In genomic region chr12:84589825-84590761, GRCm38 (mm10) we compare ENCODE assay signal across 8 mouse cellular contexts. TPM values are rescaled to one million over a fixed set of nuclear protein-coding genes. Genes with fewer than 3 reads are reported as not detected.
DNase-seq lines count a peak whose midpoint lies in the region; ATAC-seq and TF ChIP-seq lines count a peak whose summit lies in the region.

No protein-coding gene starts in this region.

- H3K9me3 ChIP-seq in E14TG2a.4 (ENCODE audit: low read length), result no peaks in the 10 kb centered on the region
- H3K9me3 ChIP-seq in forebrain, embryonic 13.5 days (replicated peaks), result no peaks in the 10 kb centered on the region
- no peaks in the 10 kb centered on the region for H3K9me3 ChIP-seq in liver, postnatal 0 days (ENCODE audit: low read length)
- no peaks in the 10 kb centered on the region for H3K9me3 ChIP-seq in neural tube, embryonic 14.5 days (ENCODE audit: control insufficient read depth, low read length)

- peak; percentile 86 for ATAC-seq in forebrain, embryonic 13.5 days
- peak; percentile 53; the same call in 1 of the 2 replicates for ATAC-seq in liver, postnatal 0 days
- ATAC-seq in neural tube, embryonic 14.5 days (ENCODE audit: low read depth), result peak; percentile 83

- TF ChIP-seq EP300 in liver, postnatal 0 days (IDR thresholded peaks at IDR 0.05; ENCODE audit: low read depth), result no peak

- peak; percentile 84 for DNase-seq in c-Kit-positive CD71-positive TER-119-positive erythroid progenitor cells, embryonic 14.5 days (ENCODE audit: low spot score)
- DNase-seq in heart, postnatal 10 days, result peak; percentile 91 to 96
- DNase-seq in large intestine, adult 2 months (ENCODE audit: low read depth, low spot score), result peak; percentile 73
- peak; percentile 94 for DNase-seq in liver, postnatal 0 days
- DNase-seq in testis, postnatal 10 days (ENCODE audit: low spot score), result peak; percentile 98

- intact Hi-C loops in heart, postnatal 10 days (cut with DNase I), result loop anchor here (1.0 to 2.0 kb wide), 2 partner anchors 43 to 122 kb away; no protein-coding TSS in a partner anchor

- H3K4me3 ChIP-seq in E14TG2a.4 (replicated peaks; ENCODE audit: low read length), result peak overlapping the region; percentile 79
- peak overlapping the region; percentile 45 for H3K4me3 ChIP-seq in forebrain, embryonic 13.5 days
- peak overlapping the region; percentile 46 for H3K4me3 ChIP-seq in liver, postnatal 0 days (ENCODE audit: low read depth, low read length)
- peak overlapping the region; percentile 45 for H3K4me3 ChIP-seq in neural tube, embryonic 14.5 days (ENCODE audit: low read depth, low read length)

- H3K36me3 ChIP-seq in E14TG2a.4 (ENCODE audit: insufficient read depth, low read length), result no peaks in the 10 kb centered on the region
- H3K36me3 ChIP-seq in forebrain, embryonic 13.5 days (ENCODE audit: poor library complexity, severe bottlenecking), result no peaks in the 10 kb centered on the region
- no peaks in the 10 kb centered on the region for H3K36me3 ChIP-seq in liver, postnatal 0 days (replicated peaks; ENCODE audit: insufficient read depth, low read length)
- H3K36me3 ChIP-seq in neural tube, embryonic 14.5 days (ENCODE audit: control insufficient read depth, insufficient read depth, low read length), result no peaks in the 10 kb centered on the region

- TF ChIP-seq CTCF in E14TG2a.4 (conservative IDR thresholded peaks at IDR 0.05; ENCODE audit: low read length), result peak; percentile 98
- TF ChIP-seq CTCF in liver, postnatal 0 days (IDR thresholded peaks at IDR 0.05; ENCODE audit: low read depth), result peak; percentile 100

- peak overlapping the region; percentile 72 for H3K27ac ChIP-seq in forebrain, embryonic 13.5 days
- H3K27ac ChIP-seq in liver, postnatal 0 days (ENCODE audit: low read depth), result no peak overlapping the region
- H3K27ac ChIP-seq in neural tube, embryonic 14.5 days (ENCODE audit: low read depth, low read length), result peak overlapping the region; percentile 50

- WGBS in forebrain, embryonic 13.5 days, result under 1% methylated on average over 52 of the region's 54 CpGs
- WGBS in large intestine, adult 2 months, result 2% methylated on average over 54 of the region's 54 CpGs
- 3% methylated on average over 53 of the region's 54 CpGs for WGBS in liver, postnatal 0 days (ENCODE audit: insufficient replicate concordance)
- WGBS in neural tube, embryonic 14.5 days, result under 1% methylated on average over 54 of the region's 54 CpGs

- peak overlapping the region; percentile 61 for H3K9ac ChIP-seq in forebrain, embryonic 13.5 days
- H3K9ac ChIP-seq in liver, postnatal 0 days (replicated peaks), result peak overlapping the region; percentile 0; the same call in 1 of the 2 replicates
- H3K9ac ChIP-seq in neural tube, embryonic 14.5 days (replicated peaks; ENCODE audit: low read depth, low read length), result peak overlapping the region; percentile 51; the same call in 1 of the 2 replicates

- H3K27me3 ChIP-seq in E14TG2a.4 (ENCODE audit: insufficient read depth, low read length), result peaks cover 38% of the 10 kb centered on the region
- H3K27me3 ChIP-seq in forebrain, embryonic 13.5 days, result peaks cover 9% of the 10 kb centered on the region
- H3K27me3 ChIP-seq in liver, postnatal 0 days (ENCODE audit: insufficient read depth, low read length), result 0 out of 2 replicates have a peak, but pooled peaks cover 3% of the 10 kb centered on the region
- H3K27me3 ChIP-seq in neural tube, embryonic 14.5 days (ENCODE audit: control insufficient read depth, insufficient read depth, low read length), result no peaks in the 10 kb centered on the region

- H3K4me2 ChIP-seq in forebrain, embryonic 13.5 days, result peak overlapping the region; percentile 76
- H3K4me2 ChIP-seq in liver, postnatal 0 days (ENCODE audit: low read depth, low read length), result peak overlapping the region; percentile 92
- H3K4me2 ChIP-seq in neural tube, embryonic 14.5 days (ENCODE audit: low read depth, low read length), result peak overlapping the region; percentile 51

- H3K4me1 ChIP-seq in E14TG2a.4 (replicated peaks; ENCODE audit: low read depth, low read length), result peaks cover 55% of the 10 kb centered on the region
- H3K4me1 ChIP-seq in forebrain, embryonic 13.5 days, result peaks cover 13% of the 10 kb centered on the region
- 0 out of 2 replicates have a peak, but pooled peaks cover 6% of the 10 kb centered on the region for H3K4me1 ChIP-seq in liver, postnatal 0 days (ENCODE audit: insufficient read depth)
- H3K4me1 ChIP-seq in neural tube, embryonic 14.5 days (ENCODE audit: control insufficient read depth, insufficient read depth, low read length), result 0 out of 2 replicates have a peak, but pooled peaks cover 7% of the 10 kb centered on the region

RNA-seq across cellular contexts. Expression of gene Vsx2, which starts 20.5 kb away (rescaled TPM):
- not detected in 2 replicates for polyA plus RNA-seq in forebrain, embryonic 13.5 days (2015; fragmentation: Nextera tagmentation; extraction: Ambion mirVana)
- total RNA-seq in heart, postnatal 10 days (2021), result not detected
- not detected in 2 replicates for polyA plus RNA-seq in large intestine, adult 2 months (2012; rRNA removed)
- not detected in 2 replicates for polyA plus RNA-seq in liver, postnatal 0 days (2015; fragmentation: Nextera tagmentation; extraction: Ambion mirVana)
- polyA plus RNA-seq in neural tube, embryonic 14.5 days (2014; fragmentation: Nextera tagmentation; extraction: Ambion mirVana), result 7.2 and 8.0 TPM in 2 replicates

RNA-seq across cellular contexts. Expression of gene Abcd4, which starts 27.1 kb away (rescaled TPM):
- 13.9 and 14.7 TPM in 2 replicates for polyA plus RNA-seq in forebrain, embryonic 13.5 days (2015; fragmentation: Nextera tagmentation; extraction: Ambion mirVana)
- 1 to 10 TPM; 5.8 to 7.3 TPM for total RNA-seq in heart, postnatal 10 days (2021)
- polyA plus RNA-seq in large intestine, adult 2 months (2012; rRNA removed), result 29.0 and 49.4 TPM in 2 replicates
- 2.1 and 2.7 TPM in 2 replicates for polyA plus RNA-seq in liver, postnatal 0 days (2015; fragmentation: Nextera tagmentation; extraction: Ambion mirVana)
- polyA plus RNA-seq in neural tube, embryonic 14.5 days (2014; fragmentation: Nextera tagmentation; extraction: Ambion mirVana), result 11.2 and 13.1 TPM in 2 replicates

RNA-seq across cellular contexts. Expression of gene Vrtn, which starts 50.7 kb away (rescaled TPM):
- not detected in 2 replicates for polyA plus RNA-seq in forebrain, embryonic 13.5 days (2015; fragmentation: Nextera tagmentation; extraction: Ambion mirVana)
- not detected for total RNA-seq in heart, postnatal 10 days (2021)
- not detected in 2 replicates for polyA plus RNA-seq in large intestine, adult 2 months (2012; rRNA removed)
- not detected in 2 replicates for polyA plus RNA-seq in liver, postnatal 0 days (2015; fragmentation: Nextera tagmentation; extraction: Ambion mirVana)
- not detected in 2 replicates for polyA plus RNA-seq in neural tube, embryonic 14.5 days (2014; fragmentation: Nextera tagmentation; extraction: Ambion mirVana)

Comparison
In these comparisons a context has a peak if more than half of its experiments do, and no peak if none do; other contexts are left out.
1. H3K9ac ChIP-seq: peak in every context shown above with its lines; median percentile 61 in forebrain, embryonic 13.5 days; 51 in neural tube, embryonic 14.5 days; 0 in liver, postnatal 0 days.